Mouse (Mus musculus) myocyte (in vitro differentiated cells): ENCODE measurements around the gene Dmrt1.

Experiments used
- MAX ChIP-seq: IDR thresholded peaks from one replicate; pipeline ENCODE4 v1.6.1; 2011; ENCODE audit warnings: low read depth, mild to moderate bottlenecking, control low read depth
- MYOD1 ChIP-seq, 3 experiments: IDR thresholded peaks; one replicate each; pipeline ENCODE4 v1.6.1; 2011; ENCODE audit warnings: control low read depth in 2 of 3, low read depth in 2 of 3, mild to moderate bottlenecking in 2 of 3, moderate library complexity in 1 of 3; ENCODE audit not compliant: insufficient read length in 2 of 3, control insufficient read depth in 1 of 3
- POLR2A ChIP-seq: IDR thresholded peaks from one replicate; pipeline ENCODE4 v1.6.1; 2011; ENCODE audit warnings: low read depth, mild to moderate bottlenecking, control low read depth, moderate library complexity; ENCODE audit not compliant: insufficient read length
- POLR2AphosphoS2 ChIP-seq: IDR thresholded peaks from one replicate; pipeline ENCODE4 v1.6.1; 2011; ENCODE audit warnings: low read depth, control low read depth; ENCODE audit not compliant: insufficient read length
- USF1 ChIP-seq: IDR thresholded peaks from one replicate; pipeline ENCODE4 v1.6.1; 2011; ENCODE audit warnings: low read depth, mild to moderate bottlenecking, control low read depth, moderate library complexity

DNA sequence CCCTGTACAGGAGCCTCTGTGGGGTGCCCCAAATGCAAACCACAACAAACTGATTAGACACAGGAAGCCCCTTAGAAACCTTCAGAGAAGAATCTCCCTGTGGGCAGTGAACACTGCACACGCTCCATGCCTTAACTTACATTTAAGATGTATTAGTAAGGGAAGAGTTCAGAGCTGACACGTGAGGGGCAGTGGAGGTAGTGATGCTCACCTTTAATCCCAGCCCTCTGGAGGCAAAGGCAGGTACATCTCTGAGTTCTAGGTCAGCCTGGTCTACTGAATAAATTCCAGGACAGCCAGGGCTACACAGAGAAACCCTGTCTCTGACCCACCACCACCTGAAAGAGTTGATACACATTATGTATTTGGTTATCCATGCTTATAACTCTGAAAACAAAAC is 15.9 kb upstream of the Dmrt1 start:
- TF ChIP-seq MAX (no peak), POLR2AphosphoS2 (no peak), POLR2A (no peak), USF1 (no peak), MYOD1 (IDR thresholded peaks at IDR 0.05; ENCODE audit: control insufficient read depth in 1 of 3, insufficient read length in 2 of 3, low read depth in 2 of 3) (no peak)
